Mouse (Mus musculus): ENCODE results near the gene Srp9. TPM values are rescaled to one million over a fixed set of nuclear protein-coding genes. Genes with fewer than 3 reads are reported as not detected.
A peak's percentile ranks its signal among the peaks of the same experiment; 100 is the strongest.

The Srp9 gene
- polyA plus RNA-seq, 1 experiment: 87.8 TPM

DNA sequence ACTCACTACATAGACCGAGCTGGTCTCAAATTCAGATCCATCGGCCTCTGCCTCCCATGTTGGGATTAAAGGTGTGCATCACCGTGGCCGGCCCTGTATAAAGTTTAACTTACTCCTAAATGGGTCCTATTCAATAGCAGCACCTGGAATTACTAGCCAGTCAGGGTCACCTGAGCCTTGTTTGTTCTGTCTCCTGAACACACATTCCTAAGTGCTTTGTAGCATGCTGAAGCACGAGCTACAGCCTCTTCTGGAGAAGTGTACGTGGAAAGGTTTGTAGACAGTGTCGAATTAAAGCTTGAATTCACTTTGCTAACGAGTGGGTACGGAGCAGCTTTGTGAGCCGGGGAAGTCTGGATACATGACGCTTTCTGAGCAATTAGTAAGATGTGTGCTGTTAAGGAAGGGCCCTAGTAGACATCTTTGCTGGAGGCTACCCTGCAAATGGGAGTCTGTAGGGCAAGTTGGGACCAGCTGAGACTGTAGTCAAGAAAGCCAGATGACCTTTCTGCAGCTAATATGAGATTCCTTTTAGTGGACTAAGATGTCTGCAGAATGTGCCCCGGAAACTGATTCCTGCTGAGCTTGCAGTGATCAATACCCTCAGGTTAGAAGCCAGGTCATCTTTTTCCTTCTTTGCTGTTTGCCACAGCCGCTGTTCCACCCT is 32.7 kb upstream of the Srp9 start:
- Histone ChIP-seq H3K9me3 (replicated peaks; ENCODE audit: control insufficient read depth, insufficient read depth, low read length, poor library complexity, severe bottlenecking) (no peaks in the 10 kb centered on the region), H3K4me3 (ENCODE audit: low read depth, low read length) (no peak overlapping the region), H3K4me1 (ENCODE audit: control insufficient read depth, insufficient read depth, low read length) (peaks cover 13% of the 10 kb centered on the region), H3K36me3 (ENCODE audit: control insufficient read depth, insufficient read depth, low read length, poor library complexity, severe bottlenecking) (no peaks in the 10 kb centered on the region), H3K27me3 (ENCODE audit: control insufficient read depth, insufficient read depth, low read length, poor library complexity, severe bottlenecking) (no peaks in the 10 kb centered on the region), H3K9ac (ENCODE audit: low read depth, poor library complexity, severe bottlenecking) (no peak overlapping the region), H3K27ac (ENCODE audit: insufficient read depth, low read length) (no peak overlapping the region)
- TF ChIP-seq EP300 (IDR thresholded peaks at IDR 0.05; ENCODE audit: insufficient read depth, low read depth, low read length) (no peak), POLR2A (IDR thresholded peaks at IDR 0.05; ENCODE audit: insufficient read depth, low read length) (no peak), CTCF (IDR thresholded peaks at IDR 0.05; ENCODE audit: low read depth, low read length) (no peak)

DNA sequence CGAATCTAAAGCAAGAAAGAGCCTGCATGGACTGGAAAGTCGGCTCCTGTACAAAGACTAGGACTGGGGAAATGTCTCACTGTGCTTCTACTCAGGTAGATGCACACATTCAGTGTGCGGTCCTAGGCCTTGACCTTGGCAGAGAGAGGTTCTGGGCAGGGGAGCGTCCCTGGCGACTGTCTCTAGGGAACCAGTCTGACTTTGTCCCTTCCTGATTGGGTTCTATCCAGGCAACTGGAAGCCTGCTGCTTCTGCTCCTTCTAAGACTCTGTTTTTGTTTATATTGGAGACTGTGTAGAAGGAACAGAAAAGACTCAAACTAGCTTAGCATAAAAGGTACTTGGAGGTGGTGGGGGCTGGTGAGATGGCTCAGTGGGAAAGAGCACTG is 32.1 kb upstream of the Srp9 start:
- Histone ChIP-seq H3K27me3 (ENCODE audit: control insufficient read depth, insufficient read depth, low read length, poor library complexity, severe bottlenecking) (no peaks in the 10 kb centered on the region), H3K9me3 (replicated peaks; ENCODE audit: control insufficient read depth, insufficient read depth, low read length, poor library complexity, severe bottlenecking) (no peaks in the 10 kb centered on the region), H3K27ac (ENCODE audit: insufficient read depth, low read length) (no peak overlapping the region), H3K4me3 (ENCODE audit: low read depth, low read length) (no peak overlapping the region), H3K9ac (ENCODE audit: low read depth, poor library complexity, severe bottlenecking) (no peak overlapping the region), H3K36me3 (ENCODE audit: control insufficient read depth, insufficient read depth, low read length, poor library complexity, severe bottlenecking) (no peaks in the 10 kb centered on the region), H3K4me1 (ENCODE audit: control insufficient read depth, insufficient read depth, low read length) (peaks cover 13% of the 10 kb centered on the region)
- TF ChIP-seq POLR2A (IDR thresholded peaks at IDR 0.05; ENCODE audit: insufficient read depth, low read length): no peak
- no peak for TF ChIP-seq EP300 (IDR thresholded peaks at IDR 0.05; ENCODE audit: insufficient read depth, low read depth, low read length)
- no peak for TF ChIP-seq CTCF (IDR thresholded peaks at IDR 0.05; ENCODE audit: low read depth, low read length)

DNA sequence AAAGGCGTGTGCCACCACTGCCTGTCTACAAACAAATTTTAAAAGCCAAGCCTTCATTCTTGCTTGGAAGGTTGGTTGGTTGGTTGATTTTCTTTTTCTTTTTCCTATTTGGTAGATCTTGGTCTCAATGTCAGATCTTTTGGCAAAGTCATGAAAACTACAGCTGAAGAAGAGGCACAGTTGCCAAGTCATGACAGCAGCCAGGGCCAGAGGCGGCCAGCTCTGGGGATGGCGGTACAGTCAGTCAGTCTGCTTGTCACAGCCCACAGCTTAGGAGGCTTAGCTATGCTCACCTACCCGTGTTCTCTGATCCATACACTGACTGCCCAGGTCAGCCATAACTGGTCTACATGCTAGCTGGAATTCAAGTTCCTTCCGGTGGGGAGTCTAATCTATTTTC is 31.1 kb upstream of the Srp9 start:
- H3K27ac ChIP-seq (ENCODE audit: insufficient read depth, low read length): no peak overlapping the region
- TF ChIP-seq CTCF (IDR thresholded peaks at IDR 0.05; ENCODE audit: low read depth, low read length): no peak
- no peak for TF ChIP-seq POLR2A (IDR thresholded peaks at IDR 0.05; ENCODE audit: insufficient read depth, low read length)
- TF ChIP-seq EP300 (IDR thresholded peaks at IDR 0.05; ENCODE audit: insufficient read depth, low read depth, low read length): no peak
- no peak overlapping the region for H3K4me3 ChIP-seq (ENCODE audit: low read depth, low read length)
- no peaks in the 10 kb centered on the region for H3K36me3 ChIP-seq (ENCODE audit: control insufficient read depth, insufficient read depth, low read length, poor library complexity, severe bottlenecking)
- H3K27me3 ChIP-seq (ENCODE audit: control insufficient read depth, insufficient read depth, low read length, poor library complexity, severe bottlenecking): no peaks in the 10 kb centered on the region
- no peak overlapping the region for H3K9ac ChIP-seq (ENCODE audit: low read depth, poor library complexity, severe bottlenecking)
- peaks cover 13% of the 10 kb centered on the region for H3K4me1 ChIP-seq (ENCODE audit: control insufficient read depth, insufficient read depth, low read length)
- H3K9me3 ChIP-seq (replicated peaks; ENCODE audit: control insufficient read depth, insufficient read depth, low read length, poor library complexity, severe bottlenecking): no peaks in the 10 kb centered on the region

DNA sequence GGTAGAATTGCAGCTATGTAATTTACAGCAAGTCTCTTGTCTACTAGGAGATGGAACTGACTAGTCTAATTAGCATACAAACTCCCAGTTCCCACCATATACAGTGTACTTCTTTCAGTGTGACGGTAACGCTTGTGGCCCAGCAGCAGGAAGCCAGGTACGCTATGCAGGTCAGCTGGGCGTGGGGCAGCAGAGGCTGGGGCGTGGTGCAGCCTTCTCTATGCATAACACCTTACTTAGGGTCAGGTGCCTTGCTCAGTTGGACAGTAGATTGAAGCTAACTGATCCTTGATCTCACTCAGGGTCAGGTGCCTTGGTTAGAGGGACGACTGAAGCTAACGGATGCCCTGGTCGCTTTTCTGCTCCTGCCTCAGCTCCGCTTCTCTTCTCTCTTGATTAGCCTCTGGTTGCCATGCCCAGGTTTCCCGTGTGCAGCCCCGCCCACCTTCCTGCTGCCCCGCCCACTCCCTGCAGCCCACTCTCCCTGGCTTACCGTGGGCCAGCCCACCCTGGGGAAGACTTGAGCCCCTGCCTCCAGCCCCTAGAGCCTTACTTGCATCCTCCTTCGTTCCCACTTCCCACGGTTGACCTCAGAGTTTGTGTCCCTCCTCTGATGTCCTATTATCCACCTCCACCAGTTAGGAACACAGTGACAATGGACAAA is 29.9 kb upstream of the Srp9 start:
- Histone ChIP-seq H3K27me3 (ENCODE audit: control insufficient read depth, insufficient read depth, low read length, poor library complexity, severe bottlenecking) (no peaks in the 10 kb centered on the region), H3K4me1 (ENCODE audit: control insufficient read depth, insufficient read depth, low read length) (peaks cover 8% of the 10 kb centered on the region), H3K4me3 (ENCODE audit: low read depth, low read length) (no peak overlapping the region), H3K27ac (ENCODE audit: insufficient read depth, low read length) (peak overlapping the region; percentile 38; the same call in 1 of the 2 replicates), H3K9me3 (replicated peaks; ENCODE audit: control insufficient read depth, insufficient read depth, low read length, poor library complexity, severe bottlenecking) (no peaks in the 10 kb centered on the region), H3K36me3 (ENCODE audit: control insufficient read depth, insufficient read depth, low read length, poor library complexity, severe bottlenecking) (no peaks in the 10 kb centered on the region), H3K9ac (ENCODE audit: low read depth, poor library complexity, severe bottlenecking) (no peak overlapping the region)
- TF ChIP-seq CTCF (IDR thresholded peaks at IDR 0.05; ENCODE audit: low read depth, low read length) (no peak), POLR2A (IDR thresholded peaks at IDR 0.05; ENCODE audit: insufficient read depth, low read length) (no peak), EP300 (IDR thresholded peaks at IDR 0.05; ENCODE audit: insufficient read depth, low read depth, low read length) (peak; percentile 91)

DNA sequence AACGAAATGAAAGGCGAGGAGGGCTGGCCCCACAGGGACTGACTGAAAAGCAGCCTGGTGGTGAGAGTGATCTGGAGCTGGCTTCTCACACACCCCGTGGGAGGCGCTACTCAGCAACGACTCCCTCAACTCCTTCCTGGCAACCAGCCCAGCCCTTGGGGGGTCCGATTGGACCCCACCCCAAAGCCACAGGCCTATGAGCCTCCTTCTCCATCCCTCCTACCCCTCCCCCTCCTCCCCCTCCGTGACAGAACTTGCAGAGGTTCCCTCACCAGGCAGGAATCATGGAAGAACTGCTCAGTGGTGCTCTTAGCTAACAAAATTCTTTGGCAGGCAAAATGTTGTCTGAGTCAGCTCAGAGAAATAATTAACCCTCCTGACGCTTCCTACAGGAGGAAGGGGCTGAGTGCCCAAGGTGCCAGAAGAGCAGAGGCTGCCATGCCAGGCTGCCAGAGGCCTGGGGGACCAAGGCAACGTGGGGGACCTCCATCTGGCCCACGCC is 29.2 kb upstream of the Srp9 start:
- H3K27ac ChIP-seq (ENCODE audit: insufficient read depth, low read length): no peak overlapping the region
- peaks cover 7% of the 10 kb centered on the region for H3K4me1 ChIP-seq (ENCODE audit: control insufficient read depth, insufficient read depth, low read length)
- no peak overlapping the region for H3K9ac ChIP-seq (ENCODE audit: low read depth, poor library complexity, severe bottlenecking)
- no peak overlapping the region for H3K4me3 ChIP-seq (ENCODE audit: low read depth, low read length)
- no peaks in the 10 kb centered on the region for H3K9me3 ChIP-seq (replicated peaks; ENCODE audit: control insufficient read depth, insufficient read depth, low read length, poor library complexity, severe bottlenecking)
- H3K36me3 ChIP-seq (ENCODE audit: control insufficient read depth, insufficient read depth, low read length, poor library complexity, severe bottlenecking): no peaks in the 10 kb centered on the region
- no peaks in the 10 kb centered on the region for H3K27me3 ChIP-seq (ENCODE audit: control insufficient read depth, insufficient read depth, low read length, poor library complexity, severe bottlenecking)
- TF ChIP-seq EP300 (IDR thresholded peaks at IDR 0.05; ENCODE audit: insufficient read depth, low read depth, low read length): no peak
- no peak for TF ChIP-seq CTCF (IDR thresholded peaks at IDR 0.05; ENCODE audit: low read depth, low read length)
- TF ChIP-seq POLR2A (IDR thresholded peaks at IDR 0.05; ENCODE audit: insufficient read depth, low read length): no peak

DNA sequence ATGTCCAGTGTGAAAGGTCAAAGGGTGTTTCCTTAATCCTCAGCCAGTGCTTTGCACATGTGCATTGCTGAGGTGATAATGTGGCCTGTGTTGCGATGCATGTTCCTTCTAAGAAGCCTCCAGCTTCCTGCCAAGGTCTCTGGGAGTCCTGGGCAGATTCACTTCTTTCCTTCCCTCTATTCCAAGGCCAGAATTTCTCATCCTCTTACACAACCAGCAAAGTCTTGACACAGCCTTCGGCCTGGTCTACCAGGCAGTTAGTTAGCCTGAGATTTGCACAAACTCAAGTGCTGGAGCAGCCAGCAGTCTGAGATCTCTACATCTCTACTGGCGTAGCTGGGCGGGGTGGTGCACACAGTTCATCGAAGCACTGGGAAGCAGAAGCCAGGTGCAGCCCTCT is 27.8 kb upstream of the Srp9 start:
- TF ChIP-seq CTCF (IDR thresholded peaks at IDR 0.05; ENCODE audit: low read depth, low read length) (no peak), EP300 (IDR thresholded peaks at IDR 0.05; ENCODE audit: insufficient read depth, low read depth, low read length) (no peak), POLR2A (IDR thresholded peaks at IDR 0.05; ENCODE audit: insufficient read depth, low read length) (no peak)
- no peaks in the 10 kb centered on the region for H3K36me3 ChIP-seq (ENCODE audit: control insufficient read depth, insufficient read depth, low read length, poor library complexity, severe bottlenecking)
- no peak overlapping the region for H3K9ac ChIP-seq (ENCODE audit: low read depth, poor library complexity, severe bottlenecking)
- no peaks in the 10 kb centered on the region for H3K9me3 ChIP-seq (replicated peaks; ENCODE audit: control insufficient read depth, insufficient read depth, low read length, poor library complexity, severe bottlenecking)
- H3K27me3 ChIP-seq (ENCODE audit: control insufficient read depth, insufficient read depth, low read length, poor library complexity, severe bottlenecking): no peaks in the 10 kb centered on the region
- H3K27ac ChIP-seq (ENCODE audit: insufficient read depth, low read length): no peak overlapping the region
- peaks cover 2% of the 10 kb centered on the region for H3K4me1 ChIP-seq (ENCODE audit: control insufficient read depth, insufficient read depth, low read length)
- no peak overlapping the region for H3K4me3 ChIP-seq (ENCODE audit: low read depth, low read length)
